Mouse (Mus musculus) bone marrow, adult 2 months (tissue): ENCODE measurements at regions not wholly inside any gene's neighbourhood (a gene's known extent, or its start where the extent isn't known, plus 50 kb on each side); places are given as distances from the start of the nearest gene placed in this dataset.

Experiments
- CTCF ChIP-seq: fragments of 200-500 bp; IDR thresholded peaks from 2 replicates; pipeline ENCODE4 v1.5.1; 2011; ENCODE audit warnings: low read length, control low read depth; ENCODE audit not compliant: control insufficient read depth, insufficient read depth
- POLR2A ChIP-seq: fragments of 200-500 bp; IDR thresholded peaks from 2 replicates; pipeline ENCODE4 v1.6.1; 2011; ENCODE audit warnings: low read depth, mild to moderate bottlenecking, control low read depth, low read length, borderline replicate concordance; ENCODE audit not compliant: control insufficient read depth

GRCm38 (mm10) chr14:62159690-62160089 is 132.7 kb upstream of the Rnaseh2b start:
- TF ChIP-seq POLR2A (no peak), CTCF (no peak)
